Mouse (Mus musculus) heart, embryonic 14.5 days (tissue): ENCODE data around the gene Olfr356. TPM values are rescaled to one million over a fixed set of nuclear protein-coding genes. Genes with fewer than 3 reads are reported as not detected.

Source experiments
- ATAC-seq: fragments of 200-750 bp; cut with Nextera tagmentation; 2 replicates; pipeline ENCODE4 v1.8.0; 2017; ENCODE audit warnings: low read depth, moderate TSS enrichment; ENCODE audit not compliant: insufficient number of reproducible peaks, insufficient read depth, low FRiP score
- H3K27ac ChIP-seq, 2 experiments: fragments of 200-500 bp in 1 of 2; fragments of 300-500 bp in 1 of 2; sonication (generic) in 1 of 2; replicated peaks in 1 of 2; 2 replicates each; pipeline ENCODE4 v1.5.1; 2012 to 2014; ENCODE audit warnings: low read depth in 2 of 2, low read length in 2 of 2, control low read depth in 1 of 2, mild to moderate bottlenecking in 1 of 2, mixed read lengths in 1 of 2; ENCODE audit not compliant: control insufficient read depth in 1 of 2, insufficient read depth in 1 of 2
- H3K27me3 ChIP-seq: fragments of 300-500 bp; sonication (generic); 2 replicates; pipeline ENCODE4 v1.6.1; 2014; ENCODE audit warnings: mild to moderate bottlenecking, low read length, control low read depth; ENCODE audit not compliant: control insufficient read depth, insufficient read depth
- H3K36me3 ChIP-seq: fragments of 300-500 bp; sonication (generic); 2 replicates; pipeline ENCODE4 v1.6.1; 2014; ENCODE audit warnings: mild to moderate bottlenecking, control low read depth, low read length, mixed read lengths; ENCODE audit not compliant: control insufficient read depth, insufficient read depth
- H3K4me1 ChIP-seq, 2 experiments: fragments of 200-500 bp in 1 of 2; fragments of 300-500 bp in 1 of 2; sonication (generic) in 1 of 2; 2 replicates each; pipeline ENCODE4 v1.6.1; 2012 to 2014; ENCODE audit warnings: low read length in 2 of 2, control low read depth in 1 of 2, mixed read lengths in 1 of 2; ENCODE audit not compliant: control insufficient read depth in 2 of 2, insufficient read depth in 2 of 2
- H3K4me2 ChIP-seq: fragments of 300-500 bp; sonication (generic); 2 replicates; pipeline ENCODE4 v1.6.1; 2014; ENCODE audit warnings: mild to moderate bottlenecking, low read length
- H3K4me3 ChIP-seq, 2 experiments: fragments of 200-500 bp in 1 of 2; fragments of 300-500 bp in 1 of 2; sonication (generic) in 1 of 2; 2 replicates each; pipeline ENCODE4 v1.5.1; 2012 to 2014; ENCODE audit warnings: low read length in 2 of 2, mild to moderate bottlenecking in 2 of 2, control low read depth in 1 of 2, low read depth in 1 of 2, moderate library complexity in 1 of 2; ENCODE audit not compliant: control insufficient read depth in 1 of 2, insufficient read depth in 1 of 2
- H3K9ac ChIP-seq: fragments of 300-500 bp; sonication (generic); 2 replicates; pipeline ENCODE4 v1.6.1; 2014; ENCODE audit warnings: mild to moderate bottlenecking, low read length
- H3K9me3 ChIP-seq: fragments of 300-500 bp; sonication (generic); 2 replicates; pipeline ENCODE4 v1.6.1; 2016; ENCODE audit warnings: low read length, control low read depth; ENCODE audit not compliant: control insufficient read depth
- WGBS: fragments of 180-500 bp; shearing (Covaris S2); extraction: QIAGEN DNeasy Blood & Tissue Kit; methylation state at CpG from one replicate; pipeline ENCODE4 v1.1.7; 2014; 5-methylcytosine and 5-hydroxymethylcytosine counted together
- polyA plus RNA-seq: library from polyadenylated mRNA; unstranded; fragments of >200 nt; fragmentation: Nextera tagmentation; extraction: Ambion mirVana; gene quantifications from 2 replicates; pipeline ENCODE4 v1.2.1, GENCODE M21; 2014

Olfr356 gene
- not detected in 2 replicates for polyA plus RNA-seq

DNA sequence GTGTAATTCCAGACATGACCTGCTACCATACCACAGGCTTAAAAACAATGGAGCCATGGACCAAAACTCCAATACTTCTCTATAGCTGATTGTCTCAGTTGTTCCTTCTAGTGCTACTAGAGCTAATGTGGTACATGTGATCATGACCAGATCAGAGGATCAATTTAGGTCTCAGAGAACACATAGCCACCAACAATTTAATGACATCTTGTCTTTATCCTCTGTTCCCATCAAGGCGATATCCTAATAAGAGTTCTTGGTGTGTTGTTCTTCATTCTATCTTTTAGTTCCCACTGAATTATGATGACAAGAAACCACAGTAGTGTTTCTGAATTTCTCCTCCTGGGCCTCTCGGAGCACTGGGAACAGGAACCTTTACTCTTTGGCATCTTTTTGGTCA is at the start of gene Olfr356:
Gene Olfr356, plus strand, starts transcription at position 301 of the 400 bp plus-strand sequence.
- 64% methylated on average over 2 of the region's 2 CpGs for WGBS
- ATAC-seq = no peak
- H3K9me3 ChIP-seq = peaks cover 9% of the 10 kb centered on the region; the same call in 1 of the 2 replicates

DNA sequence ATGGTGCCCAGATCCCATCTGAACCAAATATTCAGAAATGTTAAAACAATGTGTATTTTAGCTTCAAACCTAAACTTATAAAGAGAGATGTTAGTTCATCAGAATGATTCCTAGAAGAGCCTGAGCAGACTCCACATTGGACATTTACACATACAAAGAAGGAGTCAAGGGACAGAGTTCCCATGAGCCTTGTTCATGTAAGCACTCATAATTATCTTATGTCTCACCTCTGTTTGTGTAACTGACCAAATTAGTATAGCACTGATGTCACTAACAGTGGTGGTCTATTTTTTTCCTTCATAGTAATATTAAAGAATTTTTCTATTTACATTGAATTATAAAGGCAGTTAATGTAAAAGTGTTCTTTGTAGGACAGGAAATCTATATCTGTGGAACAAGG is 44.1 kb upstream of the Olfr356 start, which contains the start of gene Olfr353:
Gene Olfr353, minus strand, starts transcription at position 101 of the 400 bp plus-strand sequence.
- no peak for ATAC-seq
- no peak within 1 kb of the TSS for H3K27ac ChIP-seq
- no peak within 1 kb of the TSS for H3K9ac ChIP-seq
- H3K4me1 ChIP-seq = no peaks in the 10 kb centered on the region
- no peaks in the 10 kb centered on the region for H3K27me3 ChIP-seq
- 0 out of 2 replicates have a peak, but pooled peaks cover 4% of the 10 kb centered on the region for H3K9me3 ChIP-seq
- no peaks in the 10 kb centered on the region for H3K36me3 ChIP-seq
- no peak within 1 kb of the TSS for H3K4me2 ChIP-seq
- H3K4me3 ChIP-seq = no peak within 1 kb of the TSS

More for the DNA sequence above, at the start of gene Olfr356:
- Histone ChIP-seq H3K9ac (no peak within 1 kb of the TSS), H3K27ac (no peak within 1 kb of the TSS), H3K4me2 (no peak within 1 kb of the TSS), H3K27me3 (no peaks in the 10 kb centered on the region), H3K4me1 (no peaks in the 10 kb centered on the region), H3K36me3 (no peaks in the 10 kb centered on the region), H3K4me3 (no peak within 1 kb of the TSS)

DNA sequence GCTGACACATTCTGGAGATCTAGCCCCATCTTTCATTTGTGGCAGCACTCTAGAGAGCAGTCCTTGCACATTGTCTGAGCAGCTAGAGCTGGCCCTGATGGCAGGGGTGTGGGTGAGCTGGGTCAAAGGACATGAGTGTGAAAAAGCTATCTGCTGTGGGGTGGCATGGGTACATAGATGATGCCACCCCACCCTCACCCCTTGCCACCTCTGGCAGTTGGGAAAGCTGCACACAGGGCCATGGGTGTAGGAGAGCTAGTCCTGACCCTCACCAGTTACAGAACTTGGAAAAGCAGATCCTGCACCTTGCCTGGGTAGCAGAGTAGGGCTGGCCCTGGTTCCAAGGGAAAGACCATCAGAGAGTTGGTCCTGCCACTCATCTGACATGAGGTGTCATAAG is 39.8 kb upstream of the Olfr356 start:
- H3K4me1 ChIP-seq = no peaks in the 10 kb centered on the region
- H3K4me3 ChIP-seq = no peak overlapping the region
- no peaks in the 10 kb centered on the region for H3K36me3 ChIP-seq
- H3K27ac ChIP-seq = no peak overlapping the region
- H3K4me2 ChIP-seq = no peak overlapping the region
- H3K9me3 ChIP-seq = 0 out of 2 replicates have a peak, but pooled peaks cover 4% of the 10 kb centered on the region
- no peaks in the 10 kb centered on the region for H3K27me3 ChIP-seq
- no peak for ATAC-seq
- H3K9ac ChIP-seq = no peak overlapping the region

DNA sequence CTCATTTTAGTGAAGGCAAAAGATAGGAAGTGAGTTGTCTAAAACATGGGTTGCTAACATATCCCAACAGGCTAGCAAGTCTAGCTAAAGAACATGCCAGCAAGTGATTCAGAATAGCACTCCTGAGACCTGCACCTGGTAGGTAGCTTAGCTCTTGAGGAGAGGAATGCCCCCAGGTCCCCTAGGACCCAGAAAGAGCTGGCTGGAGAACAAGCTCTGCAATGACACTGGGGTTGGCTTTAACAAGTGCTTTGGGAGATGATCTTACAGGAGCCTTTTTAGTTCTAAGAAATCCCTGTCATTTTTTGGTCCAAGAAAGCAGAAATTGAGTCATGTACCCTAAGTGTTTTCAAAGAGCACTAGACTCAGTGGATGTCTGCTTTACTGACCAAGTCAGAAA is 31.5 kb upstream of the Olfr356 start, which contains the start of gene Olfr354:
Gene Olfr354, plus strand, starts transcription at position 301 of the 400 bp plus-strand sequence.
- H3K36me3 ChIP-seq = no peaks in the 10 kb centered on the region
- no peaks in the 10 kb centered on the region for H3K27me3 ChIP-seq
- no peaks in the 10 kb centered on the region for H3K4me1 ChIP-seq
- no peak for ATAC-seq
- no peak within 1 kb of the TSS for H3K27ac ChIP-seq
- H3K4me3 ChIP-seq = no peak within 1 kb of the TSS
- H3K9me3 ChIP-seq = no peaks in the 10 kb centered on the region
- H3K4me2 ChIP-seq = no peak within 1 kb of the TSS
- no peak within 1 kb of the TSS for H3K9ac ChIP-seq

DNA sequence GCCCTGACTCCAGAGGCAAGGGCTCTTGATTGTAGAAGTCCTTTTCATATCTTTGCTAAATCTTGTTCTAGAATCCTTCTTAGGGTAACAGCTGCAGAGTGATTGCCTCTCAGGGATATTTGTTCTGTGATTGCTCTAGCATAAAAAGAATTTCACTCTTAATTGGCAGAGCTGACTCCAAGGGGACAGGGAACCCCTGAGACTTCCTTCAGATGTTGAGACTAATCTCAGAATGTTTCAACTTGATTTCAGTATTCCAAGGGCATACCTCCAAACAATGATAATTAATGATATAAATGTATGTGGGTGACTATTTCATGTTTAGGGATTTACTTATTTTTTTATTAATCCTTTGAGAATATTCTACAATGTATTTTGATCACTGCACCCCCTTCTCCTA is 8.1 kb upstream of the Olfr356 start, which contains the start of gene Olfr355:
Gene Olfr355, minus strand, starts transcription at position 101 of the 400 bp plus-strand sequence.
- no peak within 1 kb of the TSS for H3K4me2 ChIP-seq
- ATAC-seq = no peak
- no peaks in the 10 kb centered on the region for H3K36me3 ChIP-seq
- no peaks in the 10 kb centered on the region for H3K4me1 ChIP-seq
- H3K9ac ChIP-seq = no peak within 1 kb of the TSS
- H3K27ac ChIP-seq = no peak within 1 kb of the TSS
- H3K27me3 ChIP-seq = no peaks in the 10 kb centered on the region
- no peak within 1 kb of the TSS for H3K4me3 ChIP-seq
- H3K9me3 ChIP-seq = 0 out of 2 replicates have a peak, but pooled peaks cover 5% of the 10 kb centered on the region

Other genes starting within 250 kb of the Olfr356 start
- not detected in 2 replicates for gene Olfr347, start 205.2 kb upstream of the Olfr356 start, polyA plus RNA-seq
- not detected in 2 replicates for gene Olfr348, start 152.8 kb upstream of the Olfr356 start, polyA plus RNA-seq
- not detected in 2 replicates for gene Olfr50, start 146.6 kb upstream of the Olfr356 start, polyA plus RNA-seq
- gene Olfr3, start 120.1 kb upstream of the Olfr356 start, polyA plus RNA-seq = not detected in 2 replicates
- not detected in 2 replicates for gene Olfr350, start 90.8 kb upstream of the Olfr356 start, polyA plus RNA-seq
- not detected in 2 replicates for gene Olfr351, start 74.5 kb upstream of the Olfr356 start, polyA plus RNA-seq
- not detected in 2 replicates for gene Olfr352, start 68.7 kb upstream of the Olfr356 start, polyA plus RNA-seq
- gene Olfr353, start 44.2 kb upstream of the Olfr356 start, polyA plus RNA-seq = not detected in 2 replicates
- not detected in 2 replicates for gene Olfr354, start 31.4 kb upstream of the Olfr356 start, polyA plus RNA-seq
- not detected in 2 replicates for gene Olfr355, start 8.2 kb upstream of the Olfr356 start, polyA plus RNA-seq
- not detected in 2 replicates for gene Olfr357, start 56.7 kb downstream of the Olfr356 start, polyA plus RNA-seq
- gene Olfr358, start 72.2 kb downstream of the Olfr356 start, polyA plus RNA-seq = not detected in 2 replicates
- gene Olfr360, start 128.6 kb downstream of the Olfr356 start, polyA plus RNA-seq = not detected in 2 replicates
- not detected in 2 replicates for gene Olfr361, start 152.2 kb downstream of the Olfr356 start, polyA plus RNA-seq
- not detected in 2 replicates for gene Olfr362, start 180.8 kb downstream of the Olfr356 start, polyA plus RNA-seq
- not detected in 2 replicates for gene Olfr364-ps1, start 202.2 kb downstream of the Olfr356 start, polyA plus RNA-seq